ENCODE assay signal across 21 mouse cellular contexts in genomic region chr7:97717326-97717725, GRCm38 (mm10). TPM values are rescaled to one million over a fixed set of nuclear protein-coding genes. Genes with fewer than 3 reads are reported as not detected.
DNase-seq lines count a peak whose midpoint lies in the region; ATAC-seq and TF ChIP-seq lines count a peak whose summit lies in the region.
"Had no signal": no experiment of that assay in that cellular context is flagged by ENCODE, and none has a peak within 500 bp of the region (broad histone marks: within the 10 kb centered on the region; RNA-seq: fewer than 3 reads in every experiment).

No protein-coding gene starts in this region.

- no peak for DNase-seq in layer of hippocampus, adult 2 months (ENCODE audit: low spot score in 2 of 2)
- no peak for DNase-seq in layer of hippocampus, postnatal 36 days
- DNase-seq in lung, postnatal 0 days (ENCODE audit: low spot score), result peak; percentile 19
- no peak for DNase-seq in lung, postnatal 14 days
- peak; percentile 65 for DNase-seq in adipocyte (ENCODE audit: low spot score)
- no peak for DNase-seq in embryo, embryonic 9.5 days (ENCODE audit: extremely low spot score)
- DNase-seq: adrenal gland, adult 8-10 months; adrenal gland, postnatal 14 days; adrenal gland, postnatal 36 days; cerebellum, adult 11-12 months; cerebellum, adult 2 months; cerebellum, adult 9-10 months; cerebellum, postnatal 10 days; cerebellum, postnatal 25 days had no signal

- ATAC-seq in lung, postnatal 0 days, result no peak
- ATAC-seq: forebrain, embryonic 14.5 days; forebrain, embryonic 16.5 days had no signal

- H3K4me3 ChIP-seq in layer of hippocampus, adult 2 months, result no peak overlapping the region
- H3K4me3 ChIP-seq in lung, postnatal 0 days (ENCODE audit: low read depth, low read length), result no peak overlapping the region
- H3K4me3 ChIP-seq: embryonic facial prominence, embryonic 13.5 days; embryonic facial prominence, embryonic 15.5 days; erythroblast, embryonic 14.5 days; forebrain, embryonic 10.5 days; forebrain, embryonic 12.5 days had no signal

- H3K27me3 ChIP-seq in lung, postnatal 0 days (replicated peaks; ENCODE audit: insufficient read depth, low read length), result no peaks in the 10 kb centered on the region
- H3K27me3 ChIP-seq: embryonic facial prominence, embryonic 13.5 days; embryonic facial prominence, embryonic 15.5 days; forebrain, embryonic 12.5 days had no signal

- no peaks in the 10 kb centered on the region for H3K9me3 ChIP-seq in lung, postnatal 0 days (ENCODE audit: low read length)
- H3K9me3 ChIP-seq: embryonic facial prominence, embryonic 15.5 days; forebrain, embryonic 12.5 days had no signal

- H3K4me2 ChIP-seq in lung, postnatal 0 days (replicated peaks; ENCODE audit: low read depth, low read length), result no peak overlapping the region
- H3K4me2 ChIP-seq: embryonic facial prominence, embryonic 13.5 days; embryonic facial prominence, embryonic 15.5 days; forebrain, embryonic 12.5 days had no signal

- H3K9ac ChIP-seq in lung, postnatal 0 days (replicated peaks; ENCODE audit: low read depth), result no peak overlapping the region
- H3K9ac ChIP-seq: embryonic facial prominence, embryonic 13.5 days; embryonic facial prominence, embryonic 15.5 days; forebrain, embryonic 12.5 days had no signal

- no peak for TF ChIP-seq CTCF in layer of hippocampus, adult 2 months (conservative IDR thresholded peaks at IDR 0.05)
- TF ChIP-seq CTCF in lung, postnatal 0 days (IDR thresholded peaks at IDR 0.05), result no peak

- H3K27ac ChIP-seq in layer of hippocampus, adult 2 months, result peak overlapping the region; percentile 68
- no peak overlapping the region for H3K27ac ChIP-seq in lung, postnatal 0 days (ENCODE audit: low read length)
- H3K27ac ChIP-seq: embryonic facial prominence, embryonic 13.5 days; embryonic facial prominence, embryonic 15.5 days; forebrain, embryonic 10.5 days; forebrain, embryonic 12.5 days had no signal

- peaks cover 34% of the 10 kb centered on the region; the same call in 1 of the 2 replicates for H3K36me3 ChIP-seq in lung, postnatal 0 days (ENCODE audit: insufficient read depth, low read length)

- H3K4me1 ChIP-seq in lung, postnatal 0 days (ENCODE audit: insufficient read depth, low read depth, low read length), result no peaks in the 10 kb centered on the region
- H3K4me1 ChIP-seq: embryonic facial prominence, embryonic 13.5 days; embryonic facial prominence, embryonic 15.5 days; forebrain, embryonic 10.5 days; forebrain, embryonic 12.5 days had no signal

- WGBS in lung, postnatal 0 days, result 68% methylated on average over 1 of the region's 1 CpGs

- TF ChIP-seq EP300 in lung, postnatal 0 days (IDR thresholded peaks at IDR 0.05), result no peak

RNA-seq across cellular contexts. Expression of gene Aqp11, which starts 20.8 kb away (rescaled TPM):
- total RNA-seq in layer of hippocampus, adult 2 months (2021), result 10 to 100 TPM; 37.7 to 38.9 TPM
- 10 to 100 TPM; 40.1 to 48.2 TPM for total RNA-seq in layer of hippocampus, postnatal 36 days (2021)
- polyA plus RNA-seq in lung, postnatal 0 days (2015; fragmentation: Nextera tagmentation; extraction: Ambion mirVana), result 4.2 TPM in 2 replicates

RNA-seq across cellular contexts. Expression of gene Clns1a, which starts 20.9 kb away (rescaled TPM):
- 10 to 100 TPM; 91.0 to 94.3 TPM for total RNA-seq in layer of hippocampus, adult 2 months (2021)
- total RNA-seq in layer of hippocampus, postnatal 36 days (2021), result 10 to 100 TPM; 93.2 to 97.5 TPM
- 72.0 and 73.3 TPM in 2 replicates for polyA plus RNA-seq in lung, postnatal 0 days (2015; fragmentation: Nextera tagmentation; extraction: Ambion mirVana)

Comparison
In these comparisons a context has a peak if more than half of its experiments do, and no peak if none do; other contexts are left out.
1. DNase-seq: peak in lung, postnatal 0 days (single experiment) and adipocyte (single experiment); none in layer of hippocampus, adult 2 months (0 of 2), layer of hippocampus, postnatal 36 days (0 of 2), lung, postnatal 14 days (single experiment) and embryo, embryonic 9.5 days (single experiment).